Mouse (Mus musculus) erythroblast, embryonic 14.5 days (primary cell): ENCODE results near the gene Cdkl5.

Experiments
- GATA1 ChIP-seq: IDR thresholded peaks from 2 replicates; pipeline ENCODE4 v1.6.1; 2012; ENCODE audit warnings: low read length, inconsistent platforms, mixed read lengths
- TAL1 ChIP-seq: IDR thresholded peaks from 3 replicates; pipeline ENCODE4 v1.6.1; 2012; ENCODE audit warnings: low read length, inconsistent platforms, mixed read lengths

DNA sequence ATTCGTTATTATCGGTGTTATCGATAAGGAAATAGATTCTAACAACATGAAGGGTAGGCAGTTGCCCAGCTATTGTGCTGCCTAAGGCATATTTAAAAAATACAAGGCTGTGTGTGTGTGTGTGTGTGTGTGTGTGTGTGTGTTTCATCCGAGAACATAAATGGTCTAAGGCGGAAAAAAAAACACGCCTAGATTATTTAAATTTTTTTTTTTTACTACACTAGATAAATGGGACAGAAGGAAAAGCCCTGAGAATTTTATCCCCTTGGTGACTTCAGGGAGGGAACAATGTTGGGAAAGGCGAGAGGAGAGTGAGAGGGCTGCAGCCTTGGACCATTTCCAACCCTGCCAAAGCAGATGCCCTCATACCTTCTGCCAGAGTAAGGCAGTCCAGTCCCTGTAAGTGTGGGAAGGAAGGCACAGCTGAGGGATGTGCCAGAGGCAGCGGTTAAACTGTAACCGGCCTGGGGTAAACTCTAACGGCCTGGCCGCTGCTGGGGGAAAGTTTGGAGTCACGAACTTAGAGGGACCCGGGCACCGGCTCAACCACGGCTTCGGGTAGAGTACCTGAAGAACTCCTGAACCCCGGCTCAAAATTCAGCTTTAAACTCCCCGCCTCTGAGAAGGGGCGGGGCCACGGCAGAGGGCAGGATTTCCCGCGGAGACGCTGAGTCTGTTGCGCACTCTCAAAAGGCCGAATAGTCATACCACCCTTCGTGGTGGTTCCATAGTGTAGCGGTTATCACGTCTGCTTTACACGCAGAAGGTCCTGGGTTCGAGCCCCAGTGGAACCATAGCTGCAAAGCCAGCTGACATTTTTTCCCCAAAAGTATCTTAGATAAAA lies 228.9 kb downstream of the Cdkl5 start:
- TF ChIP-seq GATA1 (no peak), TAL1 (no peak)
